Mouse (Mus musculus) liver, embryonic 13.5 days (tissue): ENCODE measurements at regions not wholly inside any gene's neighbourhood (a gene's known extent, or its start where the extent isn't known, plus 50 kb on each side); places are given as distances from the start of the nearest gene placed in this dataset.

Source experiments
- ATAC-seq: fragments of 200-750 bp; cut with Nextera tagmentation; 2 replicates; pipeline ENCODE4 v1.8.0; 2017; ENCODE audit warnings: low read depth, mild to moderate bottlenecking, moderate number of reproducible peaks, moderate library complexity
- DNase-seq: peaks from one replicate; pipeline ENCODE4 v3.0.0; 2022
- H3K27ac ChIP-seq: fragments of 300-500 bp; sonication (generic); 2 replicates; pipeline ENCODE4 v1.5.1; 2015; ENCODE audit warnings: moderate library complexity, mild to moderate bottlenecking, inconsistent platforms
- H3K27me3 ChIP-seq: fragments of 300-500 bp; sonication (generic); 2 replicates; pipeline ENCODE4 v1.6.1; 2015; ENCODE audit warnings: mild to moderate bottlenecking, inconsistent platforms
- H3K36me3 ChIP-seq: fragments of 300-500 bp; sonication (generic); 2 replicates; pipeline ENCODE4 v1.6.1; 2015; ENCODE audit warnings: mild to moderate bottlenecking, inconsistent platforms
- H3K4me1 ChIP-seq: fragments of 300-500 bp; sonication (generic); replicated peaks from 2 replicates; pipeline ENCODE4 v1.6.1; 2015; ENCODE audit warnings: inconsistent platforms
- H3K4me2 ChIP-seq: fragments of 300-500 bp; sonication (generic); 2 replicates; pipeline ENCODE4 v1.6.1; 2015; ENCODE audit warnings: inconsistent platforms, mild to moderate bottlenecking, moderate library complexity
- H3K4me3 ChIP-seq: fragments of 300-500 bp; sonication (generic); replicated peaks from 2 replicates; pipeline ENCODE4 v1.5.1; 2015; ENCODE audit warnings: mild to moderate bottlenecking, inconsistent platforms
- H3K9ac ChIP-seq: fragments of 300-500 bp; sonication (generic); 2 replicates; pipeline ENCODE4 v1.6.1; 2015; ENCODE audit warnings: mild to moderate bottlenecking, inconsistent platforms
- H3K9me3 ChIP-seq: fragments of 300-500 bp; sonication (generic); replicated peaks from 2 replicates; pipeline ENCODE4 v1.6.1; 2016; ENCODE audit warnings: inconsistent platforms
- WGBS: fragments of 180-500 bp; shearing (Covaris S2); methylation state at CpG from one replicate; pipeline ENCODE4 v1.1.7; 2015; ENCODE audit not compliant: insufficient replicate concordance; 5-methylcytosine and 5-hydroxymethylcytosine counted together

DNA sequence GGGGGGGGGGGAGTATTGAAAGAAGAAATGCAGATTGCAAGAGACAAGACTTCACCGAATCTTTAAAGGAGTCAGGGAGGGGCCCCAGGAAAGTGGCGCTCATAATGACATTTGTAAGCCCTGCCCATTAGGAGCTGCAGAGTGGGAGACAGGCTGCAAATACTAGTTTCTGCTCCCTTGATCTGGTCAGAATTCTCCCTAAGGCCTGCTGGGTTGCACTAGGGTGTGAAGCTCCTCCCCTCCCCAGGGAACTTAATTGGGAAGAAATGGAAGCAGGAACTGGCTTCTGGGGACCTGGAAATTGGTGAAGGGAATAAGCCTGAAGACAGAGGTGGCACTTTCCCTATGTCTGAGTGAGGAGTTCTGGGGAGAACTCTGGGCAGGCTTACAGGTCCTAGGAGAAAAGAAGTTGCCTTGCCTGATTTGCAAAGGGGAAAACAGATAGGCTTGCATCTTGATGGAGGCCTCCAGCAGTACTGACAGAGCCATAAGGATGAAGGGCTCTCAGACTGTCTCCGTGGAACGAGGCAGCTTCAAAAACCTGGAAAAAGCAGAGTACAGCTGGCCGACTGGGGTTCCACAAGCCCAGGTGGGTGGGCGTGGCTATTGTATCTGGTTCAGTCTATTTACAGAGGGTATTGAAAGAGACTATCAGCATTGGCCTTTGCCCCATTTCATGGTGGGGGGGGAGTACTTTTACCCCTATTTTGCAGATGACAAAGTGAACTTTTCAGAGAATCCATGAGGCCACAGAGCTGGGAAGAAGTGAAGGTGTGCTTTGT, 125.7 kb downstream of the Plpp3 start:
- Histone ChIP-seq H3K4me1 (peaks cover 14% of the 10 kb centered on the region), H3K36me3 (no peaks in the 10 kb centered on the region), H3K27ac (no peak overlapping the region), H3K9ac (no peak overlapping the region), H3K27me3 (no peaks in the 10 kb centered on the region), H3K9me3 (no peaks in the 10 kb centered on the region), H3K4me3 (no peak overlapping the region), H3K4me2 (no peak overlapping the region)
- peak; percentile 3 for DNase-seq
- WGBS: 30% methylated on average over 6 of the region's 6 CpGs
- ATAC-seq: peak; percentile 57

GRCm38 (mm10) chr4:105285431-105286013, 128.4 kb downstream of the Plpp3 start:
- Histone ChIP-seq H3K4me3 (no peak overlapping the region), H3K9ac (no peak overlapping the region), H3K4me1 (peaks cover 14% of the 10 kb centered on the region), H3K27ac (no peak overlapping the region), H3K9me3 (no peaks in the 10 kb centered on the region), H3K27me3 (no peaks in the 10 kb centered on the region), H3K36me3 (no peaks in the 10 kb centered on the region), H3K4me2 (no peak overlapping the region)
- 66% methylated on average over 5 of the region's 5 CpGs for WGBS
- ATAC-seq (no peak), DNase-seq (no peak)

DNA sequence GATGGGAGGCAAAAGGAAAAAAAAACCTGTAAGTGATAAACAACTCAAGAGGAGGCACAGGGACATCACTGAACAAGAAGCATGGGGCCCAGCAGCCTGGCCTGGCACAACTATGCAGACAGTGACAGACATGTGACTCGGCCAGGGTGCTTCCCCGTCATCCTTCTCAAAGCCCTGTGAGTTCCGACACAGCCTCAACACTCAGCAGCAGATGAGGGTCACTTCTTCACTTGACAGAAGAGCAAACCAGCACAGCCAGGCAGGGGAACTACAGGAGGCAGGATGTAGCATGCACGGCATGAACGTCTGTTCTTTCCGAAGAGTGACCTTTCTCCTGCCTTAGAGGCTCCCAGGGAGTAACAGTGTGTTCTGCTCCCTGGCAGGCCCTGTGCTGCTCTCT, 129.2 kb downstream of the Plpp3 start:
- no peak for ATAC-seq
- H3K4me2 ChIP-seq: no peak overlapping the region
- DNase-seq: no peak
- no peaks in the 10 kb centered on the region for H3K27me3 ChIP-seq
- no peaks in the 10 kb centered on the region for H3K36me3 ChIP-seq
- no peak overlapping the region for H3K27ac ChIP-seq
- WGBS: 71% methylated on average over 6 of the region's 6 CpGs
- H3K4me3 ChIP-seq: no peak overlapping the region
- H3K9me3 ChIP-seq: no peaks in the 10 kb centered on the region
- no peak overlapping the region for H3K9ac ChIP-seq
- peaks cover 14% of the 10 kb centered on the region for H3K4me1 ChIP-seq

- ATAC-seq: no peak
- H3K4me1 ChIP-seq: peaks cover 12% of the 10 kb centered on the region
- no peaks in the 10 kb centered on the region for H3K36me3 ChIP-seq
- no peak overlapping the region for H3K27ac ChIP-seq
- H3K27me3 ChIP-seq: no peaks in the 10 kb centered on the region
- H3K4me3 ChIP-seq: no peak overlapping the region
- WGBS: 64% methylated on average over 10 of the region's 10 CpGs
- no peak overlapping the region for H3K4me2 ChIP-seq
- DNase-seq: no peak
- H3K9me3 ChIP-seq: no peaks in the 10 kb centered on the region
- no peak overlapping the region for H3K9ac ChIP-seq
These were observed 129.7 kb downstream of the Plpp3 start for GRCm38 (mm10) chr4:105286809-105287208.

DNA sequence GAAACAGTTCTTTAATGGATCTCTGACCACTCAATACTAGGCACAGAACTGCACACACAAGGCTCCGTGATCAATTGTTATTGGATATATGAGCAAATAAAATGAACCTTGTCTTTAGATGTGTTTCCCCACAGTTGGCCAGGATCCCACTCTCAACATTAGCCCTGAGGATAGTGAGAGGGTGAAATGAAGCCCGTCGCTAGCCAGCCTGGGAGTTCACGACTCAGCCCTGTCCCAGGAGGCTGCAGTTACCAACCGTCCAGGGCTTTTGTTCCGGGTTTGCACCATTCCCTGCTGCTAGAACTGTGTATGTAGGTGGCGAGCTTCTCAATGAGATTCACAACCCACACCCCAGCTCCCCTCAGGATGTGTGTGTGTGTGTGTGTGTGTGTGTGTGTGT, 130.3 kb downstream of the Plpp3 start:
- no peaks in the 10 kb centered on the region for H3K27me3 ChIP-seq
- H3K4me3 ChIP-seq: no peak overlapping the region
- no peak for DNase-seq
- no peaks in the 10 kb centered on the region for H3K36me3 ChIP-seq
- no peak overlapping the region for H3K27ac ChIP-seq
- ATAC-seq: no peak
- no peak overlapping the region for H3K4me2 ChIP-seq
- WGBS: 62% methylated on average over 7 of the region's 7 CpGs
- H3K4me1 ChIP-seq: peaks cover 11% of the 10 kb centered on the region; the same call in 1 of the 2 replicates
- no peak overlapping the region for H3K9ac ChIP-seq
- H3K9me3 ChIP-seq: no peaks in the 10 kb centered on the region

GRCm38 (mm10) chr4:105289635-105290034, 132.5 kb downstream of the Plpp3 start:
- 60% methylated on average over 4 of the region's 4 CpGs for WGBS
- Histone ChIP-seq H3K4me1 (peaks cover 8% of the 10 kb centered on the region; the same call in 1 of the 2 replicates), H3K27ac (no peak overlapping the region), H3K9me3 (no peaks in the 10 kb centered on the region), H3K27me3 (no peaks in the 10 kb centered on the region), H3K9ac (no peak overlapping the region), H3K36me3 (no peaks in the 10 kb centered on the region), H3K4me3 (no peak overlapping the region), H3K4me2 (no peak overlapping the region)
- DNase-seq: no peak
- ATAC-seq: peak; percentile 54

DNA sequence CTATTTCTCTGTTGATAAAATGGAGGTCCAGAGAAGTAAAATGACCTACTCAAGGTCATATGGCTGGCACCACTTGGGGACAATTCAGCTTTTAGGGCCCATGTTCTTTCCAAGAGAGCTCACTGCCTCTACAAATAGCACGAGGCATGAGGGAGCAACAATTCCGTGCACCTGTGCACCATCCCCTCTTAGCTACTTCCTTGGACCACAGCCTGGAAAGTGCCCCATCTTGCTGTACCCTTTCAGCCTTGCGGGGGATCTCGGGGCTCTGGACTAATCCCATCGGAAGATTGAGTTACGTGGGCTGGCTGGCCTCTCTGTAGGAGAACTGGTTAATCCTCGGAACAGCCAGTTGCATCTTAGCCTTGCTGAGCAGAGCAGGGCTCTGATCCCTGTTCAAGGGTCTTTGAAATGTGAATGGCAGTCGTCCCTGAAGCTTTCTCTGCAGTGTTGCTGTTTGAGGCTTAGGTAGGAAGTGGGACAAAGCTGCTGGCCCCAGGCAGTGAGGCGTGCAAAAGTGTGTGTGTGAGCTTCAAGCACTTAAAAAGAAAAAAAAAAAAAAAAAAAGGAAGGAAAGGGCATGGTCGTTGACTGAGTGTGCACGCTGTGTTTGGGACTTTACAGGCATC, 133.8 kb downstream of the Plpp3 start:
- H3K4me2 ChIP-seq: no peak overlapping the region
- no peaks in the 10 kb centered on the region for H3K27me3 ChIP-seq
- H3K9ac ChIP-seq: no peak overlapping the region
- WGBS: 28% methylated on average over 11 of the region's 11 CpGs
- peaks cover 8% of the 10 kb centered on the region; the same call in 1 of the 2 replicates for H3K4me1 ChIP-seq
- H3K4me3 ChIP-seq: no peak overlapping the region
- H3K27ac ChIP-seq: no peak overlapping the region
- H3K9me3 ChIP-seq: no peaks in the 10 kb centered on the region
- DNase-seq: no peak
- ATAC-seq: no peak
- H3K36me3 ChIP-seq: no peaks in the 10 kb centered on the region

- Histone ChIP-seq H3K9ac (no peak overlapping the region), H3K4me1 (peaks cover 6% of the 10 kb centered on the region; the same call in 1 of the 2 replicates), H3K27ac (no peak overlapping the region), H3K4me3 (no peak overlapping the region), H3K36me3 (no peaks in the 10 kb centered on the region), H3K9me3 (no peaks in the 10 kb centered on the region), H3K27me3 (no peaks in the 10 kb centered on the region), H3K4me2 (no peak overlapping the region)
- ATAC-seq (no peak), DNase-seq (no peak)
- WGBS: 5% methylated on average over 1 of the region's 1 CpGs
These were observed 134.4 kb downstream of the Plpp3 start for GRCm38 (mm10) chr4:105291503-105291902.

- ATAC-seq (no peak), DNase-seq (no peak)
- no peaks in the 10 kb centered on the region for H3K9me3 ChIP-seq
- H3K27ac ChIP-seq: no peak overlapping the region
- WGBS: 80% methylated on average over 6 of the region's 6 CpGs
- H3K9ac ChIP-seq: no peak overlapping the region
- no peak overlapping the region for H3K4me2 ChIP-seq
- no peak overlapping the region for H3K4me3 ChIP-seq
- H3K4me1 ChIP-seq: no peaks in the 10 kb centered on the region
- no peaks in the 10 kb centered on the region for H3K27me3 ChIP-seq
- no peaks in the 10 kb centered on the region for H3K36me3 ChIP-seq
These were observed 142.2 kb downstream of the Plpp3 start for GRCm38 (mm10) chr4:105299358-105299757.

GRCm38 (mm10) chr4:105301547-105301946, 144.4 kb downstream of the Plpp3 start:
- H3K4me3 ChIP-seq: no peak overlapping the region
- DNase-seq: no peak
- no peaks in the 10 kb centered on the region for H3K27me3 ChIP-seq
- no peaks in the 10 kb centered on the region for H3K36me3 ChIP-seq
- H3K9ac ChIP-seq: no peak overlapping the region
- no peak overlapping the region for H3K27ac ChIP-seq
- 34% methylated on average over 1 of the region's 1 CpGs for WGBS
- H3K9me3 ChIP-seq: no peaks in the 10 kb centered on the region
- no peak for ATAC-seq
- no peaks in the 10 kb centered on the region for H3K4me1 ChIP-seq
- H3K4me2 ChIP-seq: no peak overlapping the region

- 33% methylated on average over 2 of the region's 2 CpGs for WGBS
- no peak for DNase-seq
- no peak overlapping the region for H3K9ac ChIP-seq
- no peaks in the 10 kb centered on the region for H3K36me3 ChIP-seq
- no peak overlapping the region for H3K4me2 ChIP-seq
- no peak for ATAC-seq
- no peak overlapping the region for H3K27ac ChIP-seq
- H3K4me1 ChIP-seq: peaks cover 3% of the 10 kb centered on the region; the same call in 1 of the 2 replicates
- no peaks in the 10 kb centered on the region for H3K27me3 ChIP-seq
- no peaks in the 10 kb centered on the region for H3K9me3 ChIP-seq
- H3K4me3 ChIP-seq: no peak overlapping the region
These were observed 147.0 kb downstream of the Plpp3 start for GRCm38 (mm10) chr4:105304166-105304565.
